Mouse (Mus musculus) urinary bladder, adult 18-20 months (tissue): ENCODE results near the gene Fam133b.
A peak's percentile ranks its signal among the peaks of the same experiment; 100 is the strongest.
"Not testable (repeated sequence)": the region's sequence is repeated elsewhere in the genome, so short reads cannot be mapped to it uniquely, and the experiment has no call there.

Experiments used
- DNase-seq, 2 experiments: peaks; one replicate each; pipeline ENCODE4 v3.0.0; 2022; ENCODE audit warnings: low spot score in 2 of 2, mixed read lengths in 2 of 2

Gene Fam133b

DNA sequence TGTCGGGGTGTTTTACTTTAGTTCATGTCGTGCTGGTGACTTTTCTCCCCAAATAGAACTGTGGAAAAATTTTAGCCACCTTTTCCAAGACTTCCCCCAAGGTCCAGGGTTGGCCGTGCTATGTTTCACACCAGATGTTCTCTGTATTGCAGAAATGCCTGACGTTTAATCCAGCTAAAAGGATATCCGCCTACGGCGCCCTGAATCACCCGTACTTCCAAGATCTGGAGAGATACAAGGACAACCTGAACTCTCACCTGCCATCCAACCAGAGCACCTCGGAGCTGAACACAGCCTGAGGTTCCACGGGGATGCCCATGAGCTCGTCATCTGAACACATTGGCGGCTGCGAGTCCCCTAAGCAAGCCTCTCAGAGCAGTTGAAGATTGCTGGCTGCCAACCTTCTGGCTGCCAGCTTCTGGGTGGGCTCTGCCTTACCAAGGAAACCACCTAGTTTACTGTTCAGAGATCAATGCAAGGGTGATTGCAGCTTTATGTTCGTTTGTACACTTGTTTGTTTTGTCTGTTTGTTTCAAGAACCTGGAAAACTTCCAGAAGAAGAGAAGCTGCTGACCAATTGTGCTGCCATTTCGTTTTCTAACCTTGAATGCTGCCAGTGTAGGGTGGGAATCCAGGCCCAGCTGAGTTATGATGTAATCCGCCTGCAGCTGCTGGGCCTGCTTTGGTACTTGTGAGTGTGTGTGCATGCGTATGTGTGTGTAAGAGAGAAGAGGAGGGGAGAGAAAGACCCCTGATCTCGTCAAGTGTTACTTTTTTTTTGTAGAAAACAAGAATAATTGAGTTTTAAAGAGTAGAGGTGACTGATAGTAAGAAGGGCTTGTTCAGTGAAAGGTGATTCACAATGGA, 22.9 kb upstream of the Fam133b start:
- DNase-seq: no peak

GRCm38 (mm10) chr5:3521741-3522140, 21.9 kb upstream of the Fam133b start:
- DNase-seq: no peak

DNA sequence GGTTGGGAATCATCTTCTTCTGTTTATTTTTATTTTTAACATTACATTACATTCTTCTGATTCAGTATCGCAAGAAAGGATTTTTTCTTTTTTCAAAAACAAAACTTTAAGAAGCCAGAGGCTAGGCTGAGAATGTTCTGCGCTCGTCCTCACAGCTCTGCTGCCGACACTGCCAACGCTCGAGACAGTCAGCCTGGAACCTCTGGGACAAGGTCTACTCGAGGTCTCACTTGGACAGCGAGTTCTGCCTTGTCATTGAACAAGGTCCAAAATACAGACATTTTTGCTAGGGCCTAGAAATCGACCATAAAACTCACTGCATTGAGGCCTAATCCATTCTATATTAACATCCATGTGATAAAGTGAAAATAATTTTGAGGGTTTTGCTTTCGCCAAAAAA, 20.8 kb upstream of the Fam133b start:
- DNase-seq: no peak

DNA sequence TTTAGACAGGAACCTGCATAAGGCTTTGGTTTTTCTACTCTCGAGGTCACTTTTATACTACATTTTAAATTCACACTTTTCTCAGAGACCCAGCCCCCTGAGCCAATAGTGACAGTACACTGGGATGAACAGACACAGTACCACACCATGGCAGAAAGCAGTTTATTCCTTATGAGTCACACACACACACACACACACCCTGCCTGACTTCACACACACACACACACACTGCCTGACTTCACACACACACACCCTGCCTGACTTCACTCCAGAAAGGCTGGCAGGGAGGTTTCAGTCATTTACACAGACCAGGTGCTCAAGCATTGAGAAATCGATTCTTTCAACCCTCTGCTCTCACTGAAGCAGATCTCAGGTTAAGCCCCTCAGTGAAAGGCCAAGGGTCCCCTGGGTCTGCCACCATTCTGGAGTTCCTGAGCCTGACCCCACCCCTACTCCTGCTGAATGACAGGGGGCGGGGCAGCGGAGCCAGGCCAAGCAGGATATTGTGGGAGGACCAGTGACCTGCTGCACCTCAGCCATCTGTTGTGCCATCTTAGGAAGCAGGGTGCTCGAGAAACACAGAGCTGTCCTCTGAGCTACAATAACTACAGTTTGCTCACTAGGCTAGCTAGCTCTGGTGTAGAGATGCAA, 16.5 kb upstream of the Fam133b start:
- DNase-seq: no peak

- no peak for DNase-seq
Measured at GRCm38 (mm10) chr5:3529585-3530189, 13.9 kb upstream of the Fam133b start.

- DNase-seq: not testable (repeated sequence)
Measured at GRCm38 (mm10) chr5:3532048-3532447, 11.6 kb upstream of the Fam133b start.

DNA sequence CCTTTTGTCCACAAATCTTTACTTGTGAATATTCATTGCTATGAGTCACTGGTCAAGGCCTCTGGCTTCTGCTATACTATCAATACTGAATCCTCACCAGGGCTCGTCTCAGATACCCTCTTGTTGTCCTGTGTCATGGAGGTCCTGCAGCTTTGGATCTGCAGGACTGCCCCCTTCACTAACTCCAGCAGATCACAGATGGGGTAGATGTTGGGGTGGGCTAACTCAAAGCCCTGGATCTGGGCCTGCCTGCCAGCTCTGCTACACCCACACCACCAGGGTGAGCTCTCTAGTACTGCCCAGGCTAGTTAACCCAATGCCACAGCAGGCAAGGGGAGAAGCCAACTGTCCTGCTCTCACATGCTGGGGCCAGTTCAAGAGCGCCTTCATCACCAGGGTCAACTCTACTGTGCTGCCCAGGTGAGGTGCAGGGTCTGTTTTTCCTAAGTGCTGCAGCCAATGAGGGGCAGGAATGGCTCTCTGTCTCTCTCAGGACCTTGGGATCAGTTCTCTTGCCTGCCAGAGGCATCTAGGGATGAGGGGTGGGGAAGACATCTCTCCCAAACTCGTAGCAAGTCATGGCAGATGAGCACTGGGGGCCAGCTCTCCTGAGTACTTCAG, 6.9 kb upstream of the Fam133b start:
- DNase-seq: no peak

GRCm38 (mm10) chr5:3538505-3539472, 4.8 kb upstream of the Fam133b start:
- no peak for DNase-seq

DNA sequence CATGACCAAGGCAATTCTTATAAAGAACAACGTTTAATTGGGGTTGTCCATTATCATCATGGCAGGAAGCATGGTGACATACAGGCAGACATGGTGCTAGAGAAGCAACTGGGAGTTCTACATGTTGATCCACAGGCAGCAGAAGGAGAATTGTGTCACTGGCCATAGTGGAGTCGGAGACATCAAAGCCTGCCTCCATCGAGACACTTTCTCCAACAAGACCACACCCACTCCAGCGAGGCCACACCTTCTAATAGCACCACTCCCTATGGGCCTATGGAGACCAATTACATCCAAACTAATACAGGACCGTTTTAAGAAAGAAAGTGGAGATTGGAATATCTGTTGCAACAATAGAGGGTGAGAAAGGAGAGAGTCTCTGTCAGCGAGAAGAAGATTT, 1.8 kb upstream of the Fam133b start:
- DNase-seq: no peak

- no peak for DNase-seq
Measured at GRCm38 (mm10) chr5:3544480-3544769, 792 bp downstream of the Fam133b start.

- DNase-seq: no peak
Measured at GRCm38 (mm10) chr5:3546226-3546625, 2.6 kb downstream of the Fam133b start.

- DNase-seq: no peak
Measured at GRCm38 (mm10) chr5:3551481-3551880, 7.8 kb downstream of the Fam133b start.

- no peak for DNase-seq
Measured at GRCm38 (mm10) chr5:3554198-3554597, 10.6 kb downstream of the Fam133b start.

DNA sequence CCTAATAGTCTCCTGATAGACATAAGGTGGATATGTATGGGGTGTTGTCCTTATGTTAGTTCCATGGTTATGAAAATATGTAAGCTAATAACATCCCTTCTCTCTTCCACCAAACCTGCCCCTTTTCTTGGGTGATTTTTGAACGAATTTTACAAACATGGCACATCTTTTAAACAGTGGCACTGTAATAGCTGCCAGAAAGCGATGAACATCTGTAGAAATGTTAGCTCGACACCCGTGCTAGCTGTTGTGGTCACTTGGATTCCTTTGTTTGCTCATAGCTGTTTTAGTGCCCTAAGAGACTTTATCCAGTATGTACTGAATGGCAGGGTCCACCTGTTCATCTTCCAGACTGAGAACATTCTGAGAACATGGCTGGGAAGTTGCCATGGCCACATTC, 27.6 kb downstream of the Fam133b start, which contains the start of gene 1700109H08Rik:
TSS of gene 1700109H08Rik (plus strand) at position 301 of the 400 bp plus-strand sequence.
- DNase-seq: no peak

DNA sequence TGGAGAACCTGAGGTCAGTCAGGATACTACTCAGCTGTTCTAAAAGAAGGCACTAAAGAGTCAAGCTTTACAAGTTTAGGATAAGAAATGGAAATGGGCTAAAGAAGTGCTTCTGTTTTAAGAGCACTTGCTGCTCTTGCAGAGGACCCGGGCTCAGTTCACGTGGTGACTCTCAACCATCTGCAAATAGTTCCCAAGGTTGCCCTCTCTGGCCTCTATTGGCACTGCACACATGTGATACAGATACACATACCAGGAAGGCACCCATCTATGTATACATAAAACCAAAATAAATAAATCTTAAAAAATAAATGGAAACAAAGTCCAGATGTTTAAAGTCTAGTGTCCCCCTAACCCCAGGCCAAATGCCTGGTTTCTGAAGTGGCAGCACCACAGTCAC, 31.2 kb downstream of the Fam133b start:
- DNase-seq: no peak

DNA sequence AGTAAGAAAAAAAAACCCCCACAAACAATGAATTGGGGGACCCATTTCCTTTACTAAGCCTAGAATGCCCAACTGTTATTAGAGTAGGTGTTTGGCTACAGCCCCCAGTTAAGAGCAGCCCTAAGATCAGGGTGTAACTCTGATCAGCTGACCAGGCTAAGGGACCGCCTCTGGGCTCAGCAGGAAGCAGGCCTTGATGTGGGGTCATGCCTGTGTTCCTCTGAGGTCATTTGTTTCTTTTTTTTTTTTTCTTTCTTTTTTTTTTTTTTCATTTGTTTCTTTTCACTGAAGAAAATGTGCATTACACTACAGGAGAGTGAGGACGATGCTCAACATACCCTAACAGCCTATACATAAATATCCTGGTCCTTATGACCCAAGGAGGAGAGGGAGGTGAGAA, 34.3 kb downstream of the Fam133b start:
- DNase-seq: no peak

DNA sequence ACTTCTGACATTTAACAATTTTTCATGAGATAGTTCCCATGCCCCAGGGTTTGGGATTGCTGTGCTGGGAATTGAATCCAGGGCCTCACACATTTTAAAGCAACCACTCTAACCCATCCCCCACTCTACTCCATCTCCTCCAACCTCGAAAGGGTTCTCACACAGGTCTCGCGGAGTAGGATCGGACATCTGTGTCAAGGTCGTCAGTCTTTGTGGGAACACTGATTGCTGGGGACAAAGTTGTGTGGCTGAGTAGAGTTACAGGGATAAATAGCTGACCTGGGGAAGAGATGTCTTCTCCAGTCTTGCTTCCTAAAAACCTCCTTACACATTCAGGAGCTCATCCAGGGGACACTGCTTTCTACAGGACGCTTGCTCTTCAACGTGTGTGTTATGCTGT, 35.4 kb downstream of the Fam133b start:
- no peak for DNase-seq

- peak; percentile 93 for DNase-seq
Measured at GRCm38 (mm10) chr5:3595693-3596398, 52.2 kb downstream of the Fam133b start, which contains the start of gene Pex1. Gene Pex1, plus strand, starts transcription at chr5:3596066.

DNA sequence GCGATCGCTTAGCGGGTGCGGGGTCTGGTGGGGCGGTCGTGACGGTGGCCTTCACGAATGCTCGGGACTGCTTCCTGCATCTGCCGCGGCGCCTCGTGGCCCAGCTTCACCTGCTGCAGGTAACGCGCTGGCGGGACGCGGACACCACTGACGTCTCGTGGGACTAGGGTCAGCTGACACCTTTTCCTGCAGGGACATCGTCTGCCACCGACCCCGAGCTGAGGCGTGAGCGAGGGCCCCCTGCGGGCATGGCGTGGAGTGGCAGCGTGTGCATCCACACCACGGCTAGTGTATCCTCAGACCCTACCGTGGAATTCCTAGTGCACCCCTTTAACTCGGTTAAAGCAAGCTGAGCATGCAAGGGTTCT, 52.8 kb downstream of the Fam133b start, which contains the start of gene Rbm48:
TSS of gene Rbm48 (minus strand) at position 187 of the 368 bp plus-strand sequence.
- peak in 1 of 2 experiments; percentile 75 for DNase-seq

DNA sequence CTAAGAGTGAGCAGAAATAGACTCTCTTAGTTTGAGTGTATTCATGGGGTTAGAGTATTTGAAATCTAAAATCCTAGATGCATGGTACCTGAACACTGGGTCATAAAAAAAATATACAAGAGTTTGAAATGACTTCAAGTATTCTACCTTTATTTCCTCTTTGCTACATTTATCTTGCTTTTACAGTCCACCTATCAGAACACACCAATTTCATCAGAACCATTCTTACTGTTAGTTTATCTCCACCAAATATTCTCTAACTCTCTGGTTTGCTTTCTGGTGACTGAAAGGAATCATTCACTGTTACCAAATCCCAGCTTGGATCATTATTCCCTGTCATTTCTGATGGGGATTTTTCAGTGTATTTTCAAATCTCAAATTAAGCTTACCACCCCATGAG, 53.5 kb downstream of the Fam133b start:
- DNase-seq: no peak
